Mouse (Mus musculus) CH12.LX (cell line): ENCODE data around the gene Med7.

Experiments used
- CHD1 ChIP-seq: IDR thresholded peaks from 2 replicates; pipeline ENCODE4 v1.6.1; 2012; ENCODE audit warnings: low read depth, low read length, improper control_type of control experiment, inconsistent platforms
- CHD2 ChIP-seq: IDR thresholded peaks from 2 replicates; pipeline ENCODE4 v1.6.1; 2011; ENCODE audit warnings: low read length, improper control_type of control experiment
- CTCF ChIP-seq, 2 experiments: IDR thresholded peaks in 1 of 2; conservative IDR thresholded peaks in 1 of 2; 2 replicates each; pipeline ENCODE4 v1.5.1; 2011 to 2012; ENCODE audit warnings: low read depth in 2 of 2, low read length in 2 of 2, improper control_type of control experiment in 1 of 2, inconsistent platforms in 1 of 2, mild to moderate bottlenecking in 1 of 2, moderate library complexity in 1 of 2
- EP300 ChIP-seq: IDR thresholded peaks from 2 replicates; pipeline ENCODE4 v1.6.1; 2011; ENCODE audit warnings: low read length, improper control_type of control experiment
- POLR2A ChIP-seq: IDR thresholded peaks from 2 replicates; pipeline ENCODE4 v1.6.1; 2011; ENCODE audit warnings: low read depth, mild to moderate bottlenecking, improper control_type of control experiment, low read length
- SMC3 ChIP-seq: IDR thresholded peaks from 2 replicates; pipeline ENCODE4 v1.6.1; 2011; ENCODE audit warnings: low read depth, low read length, improper control_type of control experiment
- TBP ChIP-seq: conservative IDR thresholded peaks from 2 replicates; pipeline ENCODE4 v1.6.1; 2011; ENCODE audit warnings: low read depth, low read length, improper control_type of control experiment
- UBTF ChIP-seq: IDR thresholded peaks from 2 replicates; pipeline ENCODE4 v1.6.1; 2012; ENCODE audit warnings: low read depth, mild to moderate bottlenecking, inconsistent platforms, low read length, improper control_type of control experiment, moderate library complexity
- USF1 ChIP-seq: IDR thresholded peaks from 2 replicates; pipeline ENCODE4 v1.6.1; 2014; ENCODE audit warnings: low read depth, mild to moderate bottlenecking, inconsistent platforms, low read length, improper control_type of control experiment

GRCm38 (mm10) chr11:46446150-46446549, 9.4 kb downstream of the Med7 start:
- TF ChIP-seq UBTF (no peak), POLR2A (no peak), TBP (no peak), SMC3 (no peak), CHD1 (no peak), CTCF (conservative IDR thresholded peaks at IDR 0.05 in 1 of 2, IDR thresholded peaks at IDR 0.05 in 1 of 2; ENCODE audit: low read depth in 2 of 2, low read length in 2 of 2) (no peak), USF1 (no peak), CHD2 (no peak), EP300 (no peak)
